2 mouse cellular contexts compared by ENCODE assay signal in genomic region chr1:60047481-60047880, GRCm38 (mm10). TPM values are rescaled to one million over a fixed set of nuclear protein-coding genes. Genes with fewer than 3 reads are reported as not detected.
"Had no signal": no experiment of that assay in that cellular context is flagged by ENCODE, and none has a peak within 500 bp of the region (broad histone marks: within the 10 kb centered on the region; RNA-seq: fewer than 3 reads in every experiment).

No protein-coding gene starts in this region.

RNA-seq across cellular contexts. Expression of gene Ica1l, which starts 4.5 kb away (rescaled TPM):
- polyA plus RNA-seq: liver, adult 2 months; macrophage had no signal
